Mouse (Mus musculus) heart, adult 2 months (tissue): ENCODE results near the gene Nipsnap1.

Experiments used
- CTCF ChIP-seq: fragments of 200-600 bp; IDR thresholded peaks from 2 replicates; pipeline ENCODE4 v1.8.1; 2022; ENCODE audit warnings: antibody characterized with exemption, mild to moderate bottlenecking, moderate library complexity
- EP300 ChIP-seq: fragments of 200-500 bp; IDR thresholded peaks from 2 replicates; pipeline ENCODE4 v1.6.1; 2011; ENCODE audit warnings: low read depth, low read length, control low read depth; ENCODE audit not compliant: insufficient read depth
- POLR2A ChIP-seq: fragments of 200-500 bp; IDR thresholded peaks from 2 replicates; pipeline ENCODE4 v1.6.1; 2011; ENCODE audit warnings: mild to moderate bottlenecking, low read depth, low read length, control low read depth; ENCODE audit not compliant: insufficient read depth

DNA sequence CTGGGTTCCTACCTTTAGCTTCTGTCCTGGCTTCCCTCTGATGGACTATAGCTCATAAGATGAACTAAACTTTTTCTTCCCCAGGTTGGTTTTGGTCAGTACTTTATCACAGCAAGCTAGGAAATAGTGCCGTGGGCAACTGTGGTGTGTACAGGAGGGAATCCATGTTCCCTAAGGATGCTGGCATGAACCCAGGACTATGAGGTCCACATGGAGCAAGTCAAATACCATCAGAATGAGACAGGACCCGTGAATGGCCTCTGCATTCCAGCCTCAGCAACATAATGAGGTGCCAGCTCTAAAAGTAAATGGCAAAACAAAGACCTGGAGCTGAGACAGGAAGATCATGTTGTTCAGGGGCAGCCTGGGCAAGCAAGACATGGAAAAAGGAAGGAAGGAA is 15.3 kb upstream of the Nipsnap1 start:
- TF ChIP-seq CTCF: no peak
- no peak for TF ChIP-seq EP300
- no peak for TF ChIP-seq POLR2A
